In genomic region chr5:121537588-121537987, GRCm38 (mm10) we compare ENCODE assay signal across 27 mouse cellular contexts. TPM values are rescaled to one million over a fixed set of nuclear protein-coding genes. Genes with fewer than 3 reads are reported as not detected.
DNase-seq lines count a peak whose midpoint lies in the region; ATAC-seq and TF ChIP-seq lines count a peak whose summit lies in the region.
"Had no signal": no experiment of that assay in that cellular context is flagged by ENCODE, and none has a peak within 500 bp of the region (broad histone marks: within the 10 kb centered on the region; RNA-seq: fewer than 3 reads in every experiment).

No protein-coding gene starts in this region.

- H3K27ac ChIP-seq in forebrain, embryonic 10.5 days = peak overlapping the region; percentile 58
- H3K27ac ChIP-seq in forebrain, embryonic 11.5 days (ENCODE audit: low read depth, low read length) = no peak overlapping the region
- H3K27ac ChIP-seq in heart, embryonic 15.5 days = 0 out of 2 replicates have a peak overlapping the region, but pooled peaks have one; percentile 28
- 0 out of 2 replicates have a peak overlapping the region, but pooled peaks have one; percentile 54 for H3K27ac ChIP-seq in CH12.LX (ENCODE audit: insufficient read depth, low read depth)
- peak overlapping the region; percentile 13; the same call in 1 of the 2 replicates for H3K27ac ChIP-seq in bone marrow macrophage, adult 2 months (ENCODE audit: insufficient read depth, low read depth, low read length)
- H3K27ac ChIP-seq: embryonic facial prominence, embryonic 10.5 days; heart, adult 2 months; hindbrain, embryonic 15.5 days had no signal

- TF ChIP-seq RAD21 in CH12.LX (IDR thresholded peaks at IDR 0.05; ENCODE audit: low read depth, low read length) = no peak

- peaks cover 25% of the 10 kb centered on the region for H3K79me2 ChIP-seq in CH12.LX (replicated peaks; ENCODE audit: control insufficient read depth, extremely low read depth, insufficient read depth, poor library complexity, severe bottlenecking)

- H3K4me3 ChIP-seq in forebrain, embryonic 10.5 days = no peak overlapping the region
- H3K4me3 ChIP-seq in forebrain, embryonic 11.5 days (ENCODE audit: low read depth, low read length) = no peak overlapping the region
- H3K4me3 ChIP-seq in heart, embryonic 15.5 days = no peak overlapping the region
- H3K4me3 ChIP-seq in CH12.LX (replicated peaks in 1 of 3; ENCODE audit: low read depth in 2 of 3, low read length in 2 of 3, poor library complexity in 1 of 3) = no peak overlapping the region
- no peak overlapping the region for H3K4me3 ChIP-seq in bone marrow macrophage, adult 2 months (ENCODE audit: insufficient read depth, low read length)
- H3K4me3 ChIP-seq: embryonic facial prominence, embryonic 10.5 days; erythroblast, embryonic 14.5 days; heart, adult 2 months; hindbrain, embryonic 15.5 days had no signal

- TF ChIP-seq CTCF in CH12.LX (conservative IDR thresholded peaks at IDR 0.05 in 1 of 2, IDR thresholded peaks at IDR 0.05 in 1 of 2; ENCODE audit: low read depth in 2 of 2, low read length in 2 of 2) = no peak
- TF ChIP-seq CTCF in bone marrow macrophage, adult 2 months (IDR thresholded peaks at IDR 0.05; ENCODE audit: low read depth, low read length) = no peak

- no peaks in the 10 kb centered on the region for H3K9me3 ChIP-seq in forebrain, embryonic 10.5 days
- no peaks in the 10 kb centered on the region for H3K9me3 ChIP-seq in forebrain, embryonic 11.5 days (ENCODE audit: control insufficient read depth, low read length)
- H3K9me3 ChIP-seq in heart, embryonic 15.5 days (replicated peaks) = no peaks in the 10 kb centered on the region
- H3K9me3 ChIP-seq in CH12.LX (replicated peaks; ENCODE audit: low read length) = no peaks in the 10 kb centered on the region
- H3K9me3 ChIP-seq: embryonic facial prominence, embryonic 10.5 days; G1E; hindbrain, embryonic 15.5 days had no signal

- in situ Hi-C loops in CH12.LX (cut with MboI; ENCODE audit: low pct_ligation_motif_present, low pct_unique_long_range_greater_than_20kb, low sequenced_read_pairs) = no loop called here

- H3K27me3 ChIP-seq in forebrain, embryonic 10.5 days (ENCODE audit: poor library complexity, severe bottlenecking) = no peaks in the 10 kb centered on the region
- H3K27me3 ChIP-seq in forebrain, embryonic 11.5 days (ENCODE audit: control insufficient read depth, insufficient read depth, low read length) = no peaks in the 10 kb centered on the region
- H3K27me3 ChIP-seq in heart, embryonic 15.5 days = no peaks in the 10 kb centered on the region
- no peaks in the 10 kb centered on the region for H3K27me3 ChIP-seq in CH12.LX (replicated peaks)
- H3K27me3 ChIP-seq: hindbrain, embryonic 15.5 days had no signal

- H3K36me3 ChIP-seq in forebrain, embryonic 10.5 days (replicated peaks) = peaks cover 77% of the 10 kb centered on the region
- H3K36me3 ChIP-seq in forebrain, embryonic 11.5 days (ENCODE audit: control insufficient read depth, insufficient read depth, low read length) = peaks cover 12% of the 10 kb centered on the region
- peaks cover 39% of the 10 kb centered on the region for H3K36me3 ChIP-seq in heart, embryonic 15.5 days
- H3K36me3 ChIP-seq in CH12.LX (replicated peaks in 1 of 2; ENCODE audit: control insufficient read depth in 1 of 2, insufficient read depth in 1 of 2, low read length in 1 of 2) = peaks cover 42 to 73% of the 10 kb centered on the region in 2 experiments

- H3K4me2 ChIP-seq in forebrain, embryonic 11.5 days (ENCODE audit: low read depth, low read length, severe bottlenecking) = no peak overlapping the region
- H3K4me2 ChIP-seq in heart, embryonic 15.5 days = no peak overlapping the region
- no peak overlapping the region for H3K4me2 ChIP-seq in CH12.LX (ENCODE audit: insufficient read depth, low read depth, poor library complexity, severe bottlenecking)
- H3K4me2 ChIP-seq: hindbrain, embryonic 15.5 days had no signal

- TF ChIP-seq EP300 in CH12.LX (IDR thresholded peaks at IDR 0.05; ENCODE audit: low read length) = no peak

- no peak for DNase-seq in forebrain, embryonic 10.5 days (ENCODE audit: extremely low spot score, low spot score)
- DNase-seq in forebrain, embryonic 11.5 days (ENCODE audit: low spot score) = no peak
- DNase-seq in heart, postnatal 36 days = no peak
- no peak for DNase-seq in CH12.LX (ENCODE audit: extremely low read depth)
- no peak for DNase-seq in frontal cortex, postnatal 10 days (ENCODE audit: low spot score in 2 of 2)
- DNase-seq: adrenal gland, postnatal 10 days; B cell, adult 2 months; cerebellum, adult 18-20 months; cerebellum, postnatal 10 days; gastrocnemius, postnatal 14 days; heart, adult 2 months; kidney, adult 2 months had no signal

- dilution Hi-C loops in CH12.LX (cut with MboI; ENCODE audit: extremely low pct_ligation_motif_present, extremely low pct_unique_long_range_greater_than_20kb, low sequenced_read_pairs) = no loop called here

- ATAC-seq in forebrain, embryonic 11.5 days (replicated peaks; ENCODE audit: low FRiP score) = no peak
- ATAC-seq in heart, embryonic 15.5 days (replicated peaks; ENCODE audit: insufficient number of reproducible peaks, insufficient read depth, low FRiP score, low read depth) = no peak
- ATAC-seq: CD4-positive, CD25-positive, alpha-beta regulatory T cell, adult 4 months; forebrain, embryonic 14.5 days; intestine, embryonic 16.5 days had no signal

- WGBS in forebrain, embryonic 10.5 days = 84% methylated on average over 2 of the region's 2 CpGs
- 76% methylated on average over 2 of the region's 2 CpGs for WGBS in forebrain, embryonic 11.5 days
- 81% methylated on average over 2 of the region's 2 CpGs for WGBS in heart, embryonic 15.5 days

- H3K4me1 ChIP-seq in forebrain, embryonic 10.5 days = peaks cover 22% of the 10 kb centered on the region
- 0 out of 2 replicates have a peak, but pooled peaks cover 1% of the 10 kb centered on the region for H3K4me1 ChIP-seq in forebrain, embryonic 11.5 days (replicated peaks; ENCODE audit: control insufficient read depth, insufficient read depth, low read length)
- H3K4me1 ChIP-seq in heart, embryonic 15.5 days (replicated peaks) = peaks cover 8% of the 10 kb centered on the region
- H3K4me1 ChIP-seq in CH12.LX (ENCODE audit: control insufficient read depth in 1 of 2, insufficient read depth in 2 of 2) = peaks cover 7 to 34% of the 10 kb centered on the region in 2 experiments
- peaks cover 7% of the 10 kb centered on the region for H3K4me1 ChIP-seq in bone marrow macrophage, adult 2 months (ENCODE audit: control insufficient read depth, insufficient read depth, low read length)

- intact Hi-C loops in heart, postnatal 36 days (cut with DNase I) = no loop called here

- H3K9ac ChIP-seq in forebrain, embryonic 11.5 days (ENCODE audit: low read length) = no peak overlapping the region
- H3K9ac ChIP-seq in heart, embryonic 15.5 days = no peak overlapping the region
- no peak overlapping the region for H3K9ac ChIP-seq in CH12.LX (ENCODE audit: insufficient read depth, low read depth)
- H3K9ac ChIP-seq: hindbrain, embryonic 15.5 days had no signal

- TF ChIP-seq POLR2A in CH12.LX (IDR thresholded peaks at IDR 0.05; ENCODE audit: low read depth, low read length) = no peak
- no peak for TF ChIP-seq POLR2A in bone marrow macrophage, adult 2 months (IDR thresholded peaks at IDR 0.05; ENCODE audit: borderline replicate concordance, low read depth, low read length)

RNA-seq across cellular contexts. Expression of gene Adam1a, which starts 7.7 kb away (rescaled TPM):
- polyA plus RNA-seq in forebrain, embryonic 10.5 days (2016; fragmentation: Nextera tagmentation; extraction: Ambion mirVana) = 1.1 TPM in 2 replicates
- 2.0 and 3.4 TPM in 2 replicates for polyA plus RNA-seq in forebrain, embryonic 11.5 days (2014; fragmentation: Nextera tagmentation; extraction: Ambion mirVana)
- polyA plus RNA-seq in heart, embryonic 15.5 days (2015; fragmentation: Nextera tagmentation; extraction: Ambion mirVana) = 0.86 and 0.91 TPM in 2 replicates
- total RNA-seq in heart, postnatal 36 days (2021) = 1 to 10 TPM; 1.8 to 1.9 TPM
- total RNA-seq in CH12.LX (2012; rRNA removed) (1.6 and 1.8 TPM in 2 replicates), CH12.LX (2014; rRNA removed) (1.2 and 2.2 TPM in 2 replicates)
- polyA plus RNA-seq in CH12.LX (2012; ENCODE audit: insufficient read length, low read depth) = 1.3 TPM in 2 replicates
- 3.0 and 4.3 TPM in 2 replicates for polyA plus RNA-seq in bone marrow macrophage, adult 2 months (2012; ENCODE audit: insufficient read depth, insufficient read length, missing spikeins)

RNA-seq across cellular contexts. Expression of gene Gm42878, which starts 7.7 kb away (rescaled TPM):
- not detected in 2 replicates for polyA plus RNA-seq in forebrain, embryonic 10.5 days (2016; fragmentation: Nextera tagmentation; extraction: Ambion mirVana)
- not detected in 2 replicates for polyA plus RNA-seq in forebrain, embryonic 11.5 days (2014; fragmentation: Nextera tagmentation; extraction: Ambion mirVana)
- polyA plus RNA-seq in heart, embryonic 15.5 days (2015; fragmentation: Nextera tagmentation; extraction: Ambion mirVana) = 0.18 TPM in 1 of 2 replicates, not detected in the other
- not detected for total RNA-seq in heart, postnatal 36 days (2021)
- 0.13 TPM in 1 of 2 replicates, not detected in the other for total RNA-seq in CH12.LX (2012; rRNA removed)
- 0.58 and 1.0 TPM in 2 replicates for total RNA-seq in CH12.LX (2014; rRNA removed)
- not detected in 2 replicates for polyA plus RNA-seq in CH12.LX (2012; ENCODE audit: insufficient read length, low read depth)
- polyA plus RNA-seq in bone marrow macrophage, adult 2 months (2012; ENCODE audit: insufficient read depth, insufficient read length, missing spikeins) = not detected in 2 replicates
- total RNA-seq: adrenal gland, postnatal 4 days; G1E; gastrocnemius, adult 18-20 months; gastrocnemius, postnatal 14 days; heart, postnatal 25 days had no signal
- polyA plus RNA-seq: CD4-positive, CD25-positive, alpha-beta regulatory T cell, adult 4 months; embryonic facial prominence, embryonic 10.5 days; embryonic facial prominence, embryonic 14.5 days; erythroblast, embryonic 14.5 days; forebrain, embryonic 14.5 days; G1E; gonadal fat pad, adult 2 months; hindbrain, embryonic 11.5 days; hindbrain, embryonic 15.5 days; intestine, embryonic 16.5 days had no signal

RNA-seq across cellular contexts. Expression of gene Mapkapk5, which starts 8.1 kb away (rescaled TPM):
- polyA plus RNA-seq in forebrain, embryonic 10.5 days (2016; fragmentation: Nextera tagmentation; extraction: Ambion mirVana) = 47.3 and 53.1 TPM in 2 replicates
- 58.2 and 62.2 TPM in 2 replicates for polyA plus RNA-seq in forebrain, embryonic 11.5 days (2014; fragmentation: Nextera tagmentation; extraction: Ambion mirVana)
- polyA plus RNA-seq in heart, embryonic 15.5 days (2015; fragmentation: Nextera tagmentation; extraction: Ambion mirVana) = 30.5 and 33.1 TPM in 2 replicates
- 10 to 100 TPM; 85.1 to 89.3 TPM for total RNA-seq in heart, postnatal 36 days (2021)
- total RNA-seq in CH12.LX (2012; rRNA removed) = 48.3 and 62.6 TPM in 2 replicates
- 84.8 and 106 TPM in 2 replicates for total RNA-seq in CH12.LX (2014; rRNA removed)
- 82.9 and 90.7 TPM in 2 replicates for polyA plus RNA-seq in CH12.LX (2012; ENCODE audit: insufficient read length, low read depth)
- polyA plus RNA-seq in bone marrow macrophage, adult 2 months (2012; ENCODE audit: insufficient read depth, insufficient read length, missing spikeins) = 75.7 TPM in 2 replicates

RNA-seq across cellular contexts. Expression of gene Adam1b, which starts 34.4 kb away (rescaled TPM):
- polyA plus RNA-seq in forebrain, embryonic 10.5 days (2016; fragmentation: Nextera tagmentation; extraction: Ambion mirVana) = not detected in 2 replicates
- polyA plus RNA-seq in forebrain, embryonic 11.5 days (2014; fragmentation: Nextera tagmentation; extraction: Ambion mirVana) = 0.07 TPM in 1 of 2 replicates, not detected in the other
- polyA plus RNA-seq in heart, embryonic 15.5 days (2015; fragmentation: Nextera tagmentation; extraction: Ambion mirVana) = 0.05 and 0.11 TPM in 2 replicates
- not detected for total RNA-seq in heart, postnatal 36 days (2021)
- 0.04 TPM in 1 of 2 replicates, not detected in the other for total RNA-seq in CH12.LX (2012; rRNA removed)
- not detected in 2 replicates for total RNA-seq in CH12.LX (2014; rRNA removed)
- 0.08 TPM in 1 of 2 replicates, not detected in the other for polyA plus RNA-seq in CH12.LX (2012; ENCODE audit: insufficient read length, low read depth)
- polyA plus RNA-seq in bone marrow macrophage, adult 2 months (2012; ENCODE audit: insufficient read depth, insufficient read length, missing spikeins) = not detected in 2 replicates
- total RNA-seq: adrenal gland, postnatal 10 days; adrenal gland, postnatal 4 days; G1E; gastrocnemius, adult 18-20 months; gastrocnemius, postnatal 14 days; heart, adult 2 months; heart, postnatal 25 days had no signal
- polyA plus RNA-seq: CD4-positive, CD25-positive, alpha-beta regulatory T cell, adult 4 months; embryonic facial prominence, embryonic 10.5 days; embryonic facial prominence, embryonic 14.5 days; erythroblast, embryonic 14.5 days; forebrain, embryonic 14.5 days; G1E; hindbrain, embryonic 11.5 days; intestine, embryonic 16.5 days; kidney, adult 2 months had no signal

RNA-seq across cellular contexts. Expression of gene Aldh2, which starts 56.0 kb away (rescaled TPM):
- 125 TPM in 2 replicates for polyA plus RNA-seq in forebrain, embryonic 10.5 days (2016; fragmentation: Nextera tagmentation; extraction: Ambion mirVana)
- 53.7 and 58.4 TPM in 2 replicates for polyA plus RNA-seq in forebrain, embryonic 11.5 days (2014; fragmentation: Nextera tagmentation; extraction: Ambion mirVana)
- polyA plus RNA-seq in heart, embryonic 15.5 days (2015; fragmentation: Nextera tagmentation; extraction: Ambion mirVana) = 95.0 and 119 TPM in 2 replicates
- 100 to 1,000 TPM; 263 to 319 TPM for total RNA-seq in heart, postnatal 36 days (2021)
- total RNA-seq in CH12.LX (2012; rRNA removed) (56.2 and 73.9 TPM in 2 replicates), CH12.LX (2014; rRNA removed) (58.9 and 66.0 TPM in 2 replicates)
- 139 and 143 TPM in 2 replicates for polyA plus RNA-seq in CH12.LX (2012; ENCODE audit: insufficient read length, low read depth)
- 844 and 895 TPM in 2 replicates for polyA plus RNA-seq in bone marrow macrophage, adult 2 months (2012; ENCODE audit: insufficient read depth, insufficient read length, missing spikeins)
